Mouse (Mus musculus) heart, adult 2 months (tissue): ENCODE measurements around the gene Map3k5.

ENCODE experiments used
- CTCF ChIP-seq: fragments of 200-600 bp; IDR thresholded peaks from 2 replicates; pipeline ENCODE4 v1.8.1; 2022; ENCODE audit warnings: antibody characterized with exemption, mild to moderate bottlenecking, moderate library complexity
- POLR2A ChIP-seq: fragments of 200-500 bp; IDR thresholded peaks from 2 replicates; pipeline ENCODE4 v1.6.1; 2011; ENCODE audit warnings: mild to moderate bottlenecking, low read depth, low read length, control low read depth; ENCODE audit not compliant: insufficient read depth

DNA sequence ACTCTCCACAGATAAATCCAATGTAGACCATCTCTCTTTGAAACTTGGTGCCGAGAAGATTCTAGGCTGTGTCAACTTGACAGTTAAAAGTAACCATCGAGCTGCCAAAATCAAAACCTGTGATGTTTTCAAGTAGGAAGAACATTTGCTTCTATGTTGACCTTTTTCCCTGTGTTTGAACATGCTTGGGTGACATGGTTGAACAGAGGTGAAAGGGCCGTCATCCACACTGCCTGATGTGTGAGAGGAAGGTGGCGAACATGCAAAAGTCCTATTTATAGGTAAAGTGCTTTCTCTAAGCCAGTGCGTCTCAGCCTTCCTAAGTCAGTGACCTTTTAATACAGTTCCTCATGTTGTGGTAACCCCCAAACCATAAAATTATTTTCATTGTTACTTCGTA is 21.5 kb downstream of the Map3k5 start:
- TF ChIP-seq CTCF (no peak), POLR2A (no peak)
